Mouse (Mus musculus): ENCODE results near the gene Ngef.

Gene Ngef

DNA sequence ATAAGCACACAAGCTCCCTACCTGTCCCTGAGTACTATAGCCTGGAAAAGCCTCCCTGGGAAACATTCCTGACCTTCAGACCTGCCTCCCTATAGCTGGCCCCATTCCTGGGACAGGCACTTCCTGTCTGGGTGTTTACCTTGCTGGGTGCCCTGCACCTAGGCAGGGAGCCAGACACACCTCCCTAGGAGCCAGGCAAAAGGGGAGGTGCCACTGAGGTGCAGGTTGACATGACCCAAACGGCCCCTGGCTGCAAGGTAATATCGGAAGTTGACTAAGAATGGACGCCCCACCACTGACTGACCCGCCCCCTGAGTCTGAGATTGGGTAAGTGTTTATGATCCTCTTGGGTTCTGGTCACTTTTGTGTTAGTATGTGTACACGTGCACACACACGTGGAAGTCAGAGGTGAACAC, at the start of gene Ngef:
Gene Ngef (minus strand): TSS at position 71 of the 416 bp plus-strand sequence.
- DNase-seq (ENCODE audit: low spot score) = no peak

DNA sequence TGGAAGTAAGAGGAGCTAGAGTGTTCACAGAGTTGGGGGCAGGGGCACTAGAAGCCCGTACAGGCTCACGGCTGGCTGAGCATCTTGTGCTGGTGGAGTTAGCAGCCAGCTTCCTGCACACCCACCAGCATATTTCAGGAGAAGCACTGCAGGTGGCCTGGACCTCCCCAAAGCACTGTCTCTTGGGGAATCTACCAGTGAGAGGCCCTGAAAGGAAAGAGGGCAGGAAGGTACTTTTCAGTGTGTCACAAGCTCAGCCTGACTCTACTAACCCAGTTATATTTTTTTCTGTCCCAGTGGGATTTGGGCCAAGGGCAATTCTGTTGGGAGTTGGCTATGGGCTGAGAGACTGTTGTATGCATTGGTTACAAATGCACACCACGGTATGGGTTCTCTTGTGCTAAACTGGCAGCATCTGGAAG, 48.2 kb upstream of the Ngef start:
- DNase-seq (ENCODE audit: low spot score) = peak; percentile 65

DNA sequence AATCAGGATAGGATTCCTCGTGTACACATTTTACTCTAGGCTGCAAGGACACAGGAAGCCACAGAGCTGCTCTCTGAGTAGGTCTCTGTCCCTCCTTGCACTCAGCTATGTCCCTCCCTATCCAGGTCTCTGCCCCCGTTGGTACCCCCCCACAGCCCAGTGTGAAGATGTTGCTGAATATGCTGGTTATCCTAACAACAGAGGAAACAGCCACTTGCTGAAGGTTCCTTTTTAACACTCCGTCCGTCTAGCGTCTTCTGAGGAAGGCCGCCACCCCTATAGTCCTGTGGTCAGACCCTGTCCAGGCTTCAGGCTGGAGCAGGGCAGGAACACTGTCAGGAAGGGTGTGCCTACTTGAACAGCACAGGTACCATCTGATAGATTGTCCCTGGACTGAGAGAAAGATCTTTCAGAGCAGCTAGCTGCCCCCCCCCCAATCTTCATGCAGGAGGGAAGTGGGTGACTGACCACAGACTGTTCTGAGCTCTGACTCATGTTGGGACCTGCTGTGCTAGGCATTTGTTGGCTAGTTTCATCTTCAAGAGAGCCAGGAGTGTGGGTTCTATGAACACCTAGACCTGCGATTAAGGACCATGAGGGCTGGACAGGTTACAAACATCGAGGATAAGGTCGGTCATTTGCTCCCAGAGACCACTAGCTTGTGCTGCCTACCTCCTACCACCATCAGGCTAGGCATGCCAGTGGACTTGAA, 47.6 kb upstream of the Ngef start:
- DNase-seq (ENCODE audit: low spot score) = no peak

DNA sequence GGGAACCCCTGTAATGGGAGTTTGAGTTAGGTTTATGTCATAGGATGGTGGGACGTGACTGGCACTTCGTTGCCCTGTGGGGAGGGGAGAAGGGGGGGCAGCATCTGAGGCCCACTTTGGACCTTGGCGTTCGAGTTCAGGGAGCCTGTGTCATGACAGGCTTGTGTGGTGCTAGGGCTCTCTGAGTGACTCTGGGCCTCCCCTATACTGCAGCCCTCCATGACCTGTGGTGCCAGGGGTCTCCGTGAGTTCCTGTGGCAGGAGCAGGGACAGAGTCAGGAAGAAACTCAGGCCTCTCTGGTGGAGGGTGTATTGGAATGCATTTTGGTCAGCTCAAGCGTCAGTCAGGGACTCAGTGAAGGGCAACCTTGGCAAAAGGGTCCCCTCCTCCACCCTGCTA, 47.0 kb upstream of the Ngef start:
- no peak for DNase-seq (ENCODE audit: low spot score)

DNA sequence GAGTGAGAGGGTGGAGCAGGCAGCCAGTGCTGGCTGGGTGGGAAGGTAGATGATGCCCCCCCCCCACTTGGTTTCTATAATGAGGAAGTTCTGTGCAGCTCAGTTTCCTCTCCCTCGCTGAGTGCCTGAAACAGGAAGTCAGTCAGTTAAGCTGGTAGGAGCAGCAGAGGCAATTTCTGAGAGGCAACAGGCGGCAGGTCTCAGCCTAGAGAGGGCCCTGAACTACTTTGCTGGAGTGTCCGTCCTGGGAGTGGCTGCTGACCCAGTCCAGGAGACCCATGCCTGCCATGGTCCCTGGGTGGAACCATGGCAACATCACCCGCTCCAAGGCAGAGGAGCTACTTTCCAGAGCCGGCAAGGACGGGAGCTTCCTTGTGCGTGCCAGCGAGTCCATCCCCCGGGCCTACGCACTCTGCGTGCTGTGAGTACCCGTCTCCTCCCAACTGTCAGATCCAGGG, 46.6 kb upstream of the Ngef start, which contains the start of gene Inpp5d:
Gene Inpp5d (plus strand): TSS at position 102 of the 458 bp plus-strand sequence.
- DNase-seq (ENCODE audit: low spot score) = no peak

DNA sequence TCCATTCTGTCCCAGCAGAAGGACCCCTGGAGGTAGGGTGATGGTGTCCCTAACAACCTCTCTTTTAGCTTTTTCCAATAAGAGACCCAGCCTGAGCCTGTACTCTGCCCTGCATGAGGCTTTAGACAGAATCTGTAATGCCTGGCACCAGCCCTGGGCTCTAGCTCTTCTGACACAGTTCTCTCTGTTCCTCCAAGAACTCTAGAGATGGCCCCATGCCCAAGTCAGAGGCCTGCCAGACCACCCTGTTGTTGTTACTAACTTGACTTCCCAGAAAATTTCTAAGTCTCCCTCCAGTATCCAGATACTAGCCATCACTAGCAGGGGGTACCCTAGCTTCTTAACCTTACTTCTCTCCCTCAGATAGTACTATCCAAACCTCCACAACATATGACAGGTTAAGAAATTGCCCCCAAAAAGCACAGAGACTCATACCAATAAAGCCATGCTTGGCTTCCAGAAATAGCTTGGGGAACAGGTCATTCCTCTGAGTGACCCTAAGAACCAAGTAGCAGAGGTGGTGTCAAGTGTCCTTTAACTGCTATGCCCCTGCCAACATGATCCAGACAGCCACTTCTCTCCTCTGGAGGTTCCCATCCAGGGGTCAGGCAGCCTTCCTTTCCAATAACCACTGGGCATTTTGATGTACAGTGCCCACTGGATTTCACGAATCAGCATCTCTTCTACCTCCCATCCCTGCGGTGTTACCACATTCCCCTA, 41.1 kb upstream of the Ngef start:
- DNase-seq (ENCODE audit: low spot score) = no peak

DNA sequence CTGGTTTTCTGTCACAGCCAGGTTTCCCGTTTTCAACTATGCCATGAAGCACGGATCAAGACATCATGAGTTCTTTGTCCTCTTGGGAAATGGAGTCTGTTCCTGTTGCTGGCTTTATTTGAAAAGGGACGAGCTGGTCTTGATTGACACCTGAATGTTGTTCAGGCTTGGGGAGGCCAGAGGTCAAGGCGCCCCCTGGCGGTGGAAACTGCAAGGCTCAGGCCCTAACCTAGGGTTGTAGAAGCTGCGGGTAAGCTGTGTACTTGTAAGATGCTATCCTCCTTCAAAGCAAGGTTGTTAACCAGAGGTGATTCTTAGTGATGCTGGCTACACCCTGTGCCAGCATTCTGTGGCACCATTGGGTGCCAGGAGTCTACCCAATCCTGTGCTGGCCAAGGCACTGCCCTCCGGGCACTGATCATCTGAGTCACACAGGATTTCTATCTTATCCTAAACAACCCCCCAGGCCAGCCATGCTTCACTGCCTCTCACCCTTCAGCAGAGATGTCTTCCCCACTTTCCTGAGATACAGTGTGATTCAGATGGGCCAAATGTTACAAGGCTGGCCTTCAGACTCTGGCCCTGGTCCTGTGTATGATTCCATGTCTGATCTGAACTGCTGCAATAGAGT, 34.9 kb upstream of the Ngef start:
- DNase-seq (ENCODE audit: low spot score) = peak; percentile 59

DNA sequence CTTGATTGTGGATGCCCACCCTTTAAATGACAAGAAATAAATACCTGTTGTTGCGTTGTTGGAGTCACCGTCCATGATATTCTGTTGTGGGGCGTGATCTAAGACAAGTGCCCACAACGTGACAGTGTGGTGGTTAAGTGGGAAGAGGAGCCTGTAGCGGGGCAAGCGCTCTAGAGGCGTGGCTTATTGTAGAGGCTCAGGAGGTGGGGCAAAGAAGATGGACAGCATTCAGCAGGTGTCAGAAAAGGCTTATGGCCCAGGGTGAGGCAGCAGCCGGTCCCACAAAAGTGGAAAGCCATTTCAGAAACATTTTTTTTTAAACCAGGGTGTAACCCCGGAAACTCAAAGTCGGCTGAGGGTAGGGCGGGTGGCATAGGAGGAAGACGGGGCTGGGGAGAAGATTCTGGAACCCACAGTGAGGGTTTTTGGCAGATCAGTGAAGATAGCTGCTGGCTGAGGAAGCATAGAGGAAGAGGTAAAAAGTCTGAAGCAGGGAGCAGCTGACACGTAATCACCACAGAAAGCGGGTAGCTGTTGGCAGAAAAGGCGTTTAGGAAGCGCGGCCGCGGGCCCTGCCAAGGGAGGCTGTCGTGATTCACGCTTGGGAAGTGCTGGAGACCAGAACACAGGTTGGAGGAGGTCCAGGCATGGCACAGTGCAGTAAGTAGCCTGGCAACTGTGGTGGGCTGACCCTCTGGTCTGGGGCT, 33.9 kb upstream of the Ngef start:
- no peak for DNase-seq (ENCODE audit: low spot score)

DNA sequence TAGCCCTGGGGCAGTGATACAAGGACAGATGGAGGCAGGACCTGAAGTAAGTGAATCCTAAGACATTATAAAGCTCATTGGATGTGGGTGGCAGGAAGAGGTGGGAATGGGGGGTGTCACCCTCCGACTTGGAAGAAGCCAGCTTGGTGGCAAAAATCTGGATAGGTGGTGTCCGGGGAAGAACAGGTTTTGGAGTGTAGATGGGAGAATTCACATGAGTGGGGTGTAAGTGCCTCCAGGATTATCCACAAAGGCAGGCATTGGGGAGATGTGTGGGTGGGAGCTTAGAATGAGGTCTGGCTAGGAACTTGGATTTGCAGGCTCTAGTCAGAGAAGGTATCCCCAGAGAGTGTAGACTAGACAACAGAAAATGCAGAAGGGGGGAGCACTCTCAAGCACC, 31.6 kb upstream of the Ngef start:
- DNase-seq (ENCODE audit: low spot score) = no peak

DNA sequence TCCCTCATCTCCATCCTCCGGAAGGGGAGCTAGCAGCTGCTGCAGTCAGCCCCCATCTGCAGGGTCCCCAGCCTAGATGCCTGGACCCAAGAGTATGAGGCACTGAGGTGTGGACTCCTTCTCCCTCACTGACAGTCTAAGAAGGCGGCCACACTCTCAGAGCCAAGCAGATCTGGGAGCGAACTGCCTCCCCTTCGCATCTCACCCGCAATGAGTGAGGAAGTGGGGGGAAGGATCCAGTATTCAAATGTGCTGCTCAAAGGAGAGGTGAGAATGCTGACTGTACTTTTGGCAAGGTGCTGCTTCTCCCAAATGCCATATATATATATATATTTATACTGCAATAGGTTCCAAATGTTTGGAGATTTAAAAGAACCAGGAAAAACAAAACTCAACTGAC, 29.7 kb upstream of the Ngef start:
- no peak for DNase-seq (ENCODE audit: low spot score)

DNA sequence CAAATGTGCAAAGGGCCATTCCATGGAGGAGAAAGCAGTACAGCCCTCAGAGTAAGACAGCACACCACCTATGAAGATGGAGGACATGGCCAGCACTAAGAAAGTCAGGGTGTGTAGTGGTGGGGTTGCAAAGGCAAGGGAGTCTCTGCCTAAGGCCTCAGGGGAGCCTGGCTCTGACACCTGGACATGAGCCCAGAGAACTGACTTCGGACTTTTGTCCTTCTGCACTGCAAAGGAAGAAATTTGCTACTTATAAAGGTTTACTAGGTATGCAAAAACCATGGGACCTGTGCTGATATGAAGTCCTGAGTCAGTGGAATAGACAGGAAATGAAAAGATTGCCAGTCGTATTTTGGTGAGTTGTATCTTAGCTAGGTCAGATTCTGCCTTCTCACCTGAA, 28.1 kb upstream of the Ngef start:
- no peak for DNase-seq (ENCODE audit: low spot score)

DNA sequence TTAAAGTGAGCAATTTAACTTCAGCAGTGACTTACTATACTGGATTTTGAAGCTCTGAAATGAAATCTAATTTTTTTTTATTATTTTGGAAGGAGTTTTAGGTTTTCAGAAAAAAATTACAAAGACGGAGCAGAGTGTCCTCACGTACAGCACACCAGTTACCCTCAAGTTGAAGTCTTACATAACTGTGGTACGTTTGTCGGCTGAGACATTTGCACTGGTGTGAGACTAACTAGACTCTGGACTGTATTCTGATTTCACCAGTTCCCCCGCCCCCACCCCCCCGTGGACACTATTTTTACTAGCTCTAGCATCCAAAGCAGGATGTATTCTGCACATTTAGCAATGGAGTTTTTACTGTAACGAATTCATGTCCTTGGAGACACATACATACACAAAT, 26.9 kb upstream of the Ngef start:
- no peak for DNase-seq (ENCODE audit: low spot score)

DNA sequence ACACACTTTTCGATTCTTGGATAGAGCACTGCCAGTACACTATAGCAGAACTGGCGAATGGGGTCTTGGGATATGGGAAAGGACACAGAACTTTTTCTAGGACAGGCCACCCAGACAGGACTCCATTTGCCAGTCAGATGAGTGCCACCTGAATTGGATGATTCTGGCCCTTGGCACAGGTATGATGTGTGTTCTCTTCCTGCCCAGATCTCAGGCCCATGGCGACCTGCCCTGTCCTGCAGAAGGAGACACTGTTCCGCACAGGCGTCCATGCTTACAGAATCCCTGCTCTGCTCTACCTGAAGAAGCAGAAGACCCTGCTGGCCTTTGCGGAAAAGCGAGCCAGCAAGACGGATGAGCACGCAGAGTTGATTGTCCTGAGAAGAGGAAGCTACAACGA, 21.0 kb upstream of the Ngef start:
- DNase-seq (ENCODE audit: low spot score) = no peak

DNA sequence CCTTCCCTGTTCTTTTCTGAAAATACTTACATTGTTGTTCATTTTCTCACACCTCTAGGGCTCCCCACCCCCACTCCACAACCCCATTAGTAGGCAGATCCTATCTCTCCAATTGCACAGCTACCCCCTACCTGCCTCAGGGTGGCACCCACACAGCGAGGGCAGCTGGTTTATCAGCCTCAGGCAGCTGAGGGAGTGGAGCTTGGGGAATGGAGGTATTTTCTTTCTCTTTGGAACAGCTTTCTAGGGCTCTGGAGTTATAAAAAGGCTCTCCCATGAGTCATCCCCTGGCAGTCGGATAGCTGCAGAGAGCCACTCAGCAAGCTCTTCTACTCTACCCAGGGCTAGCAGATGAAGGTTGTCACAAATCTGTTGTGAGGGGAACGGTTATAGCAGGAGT, 20.6 kb upstream of the Ngef start:
- no peak for DNase-seq (ENCODE audit: low spot score)

DNA sequence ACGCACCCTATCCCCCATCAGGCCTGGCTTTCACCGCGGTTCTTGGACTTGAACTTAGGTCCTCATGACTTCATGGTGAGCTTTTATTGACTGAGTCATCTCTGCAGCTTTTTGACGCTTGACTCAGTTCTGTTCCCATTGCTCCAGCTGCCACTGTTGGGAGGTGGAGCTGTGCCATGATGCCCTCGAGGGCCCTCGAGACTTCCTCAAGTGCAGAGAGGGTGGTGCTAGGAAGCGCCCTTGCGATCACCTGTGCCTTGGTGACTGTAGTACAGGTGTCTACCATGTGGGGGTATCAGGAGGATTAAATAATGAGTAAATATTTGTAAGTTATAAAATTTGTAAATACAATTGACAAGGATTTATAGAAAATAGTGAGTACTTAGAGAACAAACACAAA, 16.3 kb upstream of the Ngef start:
- DNase-seq (ENCODE audit: low spot score) = no peak

DNA sequence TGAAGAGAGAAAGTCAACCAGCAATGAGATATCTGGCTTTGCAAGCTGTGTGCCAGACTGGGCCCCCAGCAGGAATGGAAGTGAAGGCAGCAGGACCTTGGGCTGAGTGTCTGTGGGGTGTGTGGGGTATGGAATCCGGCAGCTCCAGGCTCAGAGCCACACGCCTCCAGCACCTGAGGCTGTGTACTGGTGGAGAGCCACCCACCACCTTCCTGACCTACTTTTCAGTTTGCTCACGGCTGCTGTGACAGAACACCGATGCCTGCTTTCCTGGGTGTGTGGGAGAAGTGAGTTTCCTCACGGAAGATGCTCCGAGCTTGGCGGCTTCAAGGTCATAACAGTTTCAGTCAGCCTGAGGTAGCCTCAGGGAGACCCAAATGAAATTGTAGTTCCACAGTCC, 15.5 kb upstream of the Ngef start:
- no peak for DNase-seq (ENCODE audit: low spot score)

DNA sequence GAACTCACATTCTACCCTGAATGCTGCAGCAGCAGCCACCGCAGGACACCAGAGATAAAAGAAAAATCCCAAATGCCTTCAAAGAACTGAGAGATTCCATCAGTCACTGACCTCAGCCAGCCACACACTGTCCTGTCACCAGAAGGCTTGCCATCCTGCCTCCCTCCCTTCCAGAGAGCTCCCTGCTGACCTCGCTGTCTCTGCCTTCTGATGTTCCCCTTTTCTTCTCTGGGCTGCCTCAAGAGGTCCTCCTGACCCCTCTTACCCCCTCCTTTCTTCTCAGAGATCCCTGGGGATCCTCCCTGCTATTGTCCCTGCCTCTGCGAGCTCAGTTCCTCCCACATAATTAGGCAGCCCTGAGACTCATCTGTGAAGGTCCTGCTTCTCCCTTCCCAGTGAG, 7.2 kb upstream of the Ngef start:
- DNase-seq (ENCODE audit: low spot score) = no peak

DNA sequence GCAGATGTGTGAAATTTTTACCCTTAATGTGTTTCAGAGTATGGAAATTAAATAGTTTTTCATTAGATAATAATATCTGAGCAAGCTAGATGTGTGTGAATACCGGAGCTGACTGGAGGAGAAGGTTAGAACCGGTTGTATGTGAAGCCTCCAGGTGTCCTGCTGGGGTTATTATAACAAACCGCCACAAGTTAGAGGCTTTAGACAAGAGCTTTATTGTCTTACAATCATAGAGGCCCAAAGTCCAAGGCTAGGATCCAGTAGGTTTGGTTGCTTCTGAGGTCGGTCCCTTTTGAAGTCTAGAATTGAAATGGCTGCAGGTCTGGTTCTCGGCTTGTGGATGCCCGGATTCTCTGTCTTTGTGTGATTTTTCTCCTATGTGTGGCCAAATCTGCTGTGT, 5.3 kb upstream of the Ngef start:
- no peak for DNase-seq (ENCODE audit: low spot score)

DNA sequence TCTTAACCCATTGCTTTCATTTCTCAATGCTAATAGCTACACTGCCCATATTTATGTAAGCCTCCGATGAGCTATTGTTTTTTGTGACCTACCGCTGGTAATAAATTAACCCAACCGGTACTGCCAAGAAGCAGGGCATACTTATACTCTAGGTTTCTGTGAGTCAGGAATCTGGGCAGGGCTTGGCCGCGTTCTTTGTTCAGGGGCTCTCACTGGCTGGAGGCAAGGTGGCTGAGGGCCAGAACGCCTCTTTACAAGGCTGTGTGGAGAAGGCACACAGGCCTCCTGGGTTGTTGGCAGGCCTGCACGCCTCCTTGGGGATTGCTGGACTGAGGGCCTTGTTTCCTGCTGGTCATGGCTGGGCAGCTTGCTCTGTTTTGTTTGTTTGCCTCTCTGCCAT, 1.1 kb upstream of the Ngef start:
- DNase-seq (ENCODE audit: low spot score) = no peak

DNA sequence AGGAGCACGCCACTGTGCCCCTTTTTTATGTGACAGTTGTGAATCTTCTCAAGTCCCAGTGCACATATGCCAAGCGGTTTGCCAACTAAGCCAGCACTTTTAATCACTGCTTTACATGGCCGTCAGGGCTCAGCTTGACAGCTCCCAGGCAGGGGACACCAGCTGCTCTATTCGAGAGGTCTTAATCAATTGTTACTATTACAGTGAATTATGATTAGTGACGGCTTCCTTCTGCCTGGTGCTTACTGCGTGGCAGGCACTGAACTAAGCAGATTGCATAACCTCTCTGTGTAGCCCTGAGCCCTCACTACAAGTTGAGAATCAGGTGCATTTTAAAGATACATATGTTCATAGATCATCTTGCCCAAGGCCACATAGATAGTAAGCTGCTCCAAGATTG, 683 bp upstream of the Ngef start:
- DNase-seq (ENCODE audit: low spot score) = no peak

DNA sequence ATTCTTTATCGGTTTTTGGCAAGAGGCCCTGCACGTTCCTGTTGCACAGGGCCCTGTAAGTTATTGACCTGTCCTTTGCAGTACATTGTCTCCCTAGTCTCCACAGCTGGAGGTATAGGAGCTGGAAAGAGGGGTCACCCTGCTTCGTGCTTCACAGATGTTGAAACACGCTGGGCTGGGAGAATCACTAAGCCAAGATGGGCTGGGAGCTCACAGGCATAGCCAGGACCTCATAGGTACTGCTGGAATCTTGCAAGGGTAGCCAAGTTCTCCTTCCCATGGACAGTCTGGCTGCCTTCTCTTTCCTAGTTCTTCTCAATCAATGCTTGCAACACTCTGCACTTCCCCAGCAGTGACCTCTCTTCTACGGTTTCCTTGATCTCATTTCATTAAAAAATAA, 409 bp downstream of the Ngef start:
- no peak for DNase-seq (ENCODE audit: low spot score)

DNA sequence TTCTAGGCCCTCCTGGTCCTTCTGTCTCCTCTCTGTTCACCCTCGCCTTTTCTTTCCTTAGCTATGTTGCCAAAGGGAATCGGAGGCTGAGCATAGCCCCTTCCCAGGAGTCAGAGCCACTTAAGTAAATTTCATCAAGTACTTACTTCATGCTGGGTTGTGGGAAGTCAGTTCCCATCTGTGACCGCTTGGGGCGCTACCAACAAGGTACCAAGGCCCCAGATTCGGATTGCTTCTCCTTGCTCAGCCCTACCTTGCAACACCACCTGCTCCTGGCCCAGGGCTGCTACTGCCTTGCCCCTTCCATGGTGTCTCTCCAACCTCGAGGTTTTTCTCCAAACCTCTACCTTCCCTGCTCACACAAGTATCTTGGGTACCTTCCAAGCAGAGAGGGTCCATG, 5.3 kb downstream of the Ngef start:
- no peak for DNase-seq (ENCODE audit: low spot score)

DNA sequence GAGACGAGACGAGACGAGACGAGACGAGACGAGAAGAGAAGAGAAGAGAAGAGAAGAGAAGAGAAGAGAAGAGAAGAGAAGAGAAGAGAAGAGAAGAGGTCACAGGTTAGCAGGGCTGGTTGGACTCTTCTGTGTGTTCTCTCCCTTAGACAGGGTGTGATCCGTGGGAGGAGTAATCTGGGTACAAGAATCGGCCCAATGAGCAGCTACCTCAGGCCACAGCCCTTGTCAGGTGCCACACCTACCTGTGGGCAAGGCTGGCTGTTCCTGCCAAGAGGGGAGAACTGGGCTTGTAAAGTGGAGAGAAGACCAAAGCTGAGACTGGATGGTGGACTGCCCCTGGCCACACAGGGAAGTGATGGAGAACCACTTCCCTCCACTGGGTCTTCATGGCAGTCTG, 7.9 kb downstream of the Ngef start:
- no peak for DNase-seq (ENCODE audit: low spot score)
